Mouse (Mus musculus) liver, embryonic 13.5 days (tissue): Measurements from ENCODE around the gene Ate1. TPM values are rescaled to one million over a fixed set of nuclear protein-coding genes. Genes with fewer than 3 reads are reported as not detected.

Experiments
- ATAC-seq: fragments of 200-750 bp; cut with Nextera tagmentation; 2 replicates; pipeline ENCODE4 v1.8.0; 2017; ENCODE audit warnings: low read depth, mild to moderate bottlenecking, moderate number of reproducible peaks, moderate library complexity
- DNase-seq: peaks from one replicate; pipeline ENCODE4 v3.0.0; 2022
- H3K27ac ChIP-seq: fragments of 300-500 bp; sonication (generic); 2 replicates; pipeline ENCODE4 v1.5.1; 2015; ENCODE audit warnings: moderate library complexity, mild to moderate bottlenecking, inconsistent platforms
- H3K27me3 ChIP-seq: fragments of 300-500 bp; sonication (generic); 2 replicates; pipeline ENCODE4 v1.6.1; 2015; ENCODE audit warnings: mild to moderate bottlenecking, inconsistent platforms
- H3K36me3 ChIP-seq: fragments of 300-500 bp; sonication (generic); 2 replicates; pipeline ENCODE4 v1.6.1; 2015; ENCODE audit warnings: mild to moderate bottlenecking, inconsistent platforms
- H3K4me1 ChIP-seq: fragments of 300-500 bp; sonication (generic); replicated peaks from 2 replicates; pipeline ENCODE4 v1.6.1; 2015; ENCODE audit warnings: inconsistent platforms
- H3K4me2 ChIP-seq: fragments of 300-500 bp; sonication (generic); 2 replicates; pipeline ENCODE4 v1.6.1; 2015; ENCODE audit warnings: inconsistent platforms, mild to moderate bottlenecking, moderate library complexity
- H3K4me3 ChIP-seq: fragments of 300-500 bp; sonication (generic); replicated peaks from 2 replicates; pipeline ENCODE4 v1.5.1; 2015; ENCODE audit warnings: mild to moderate bottlenecking, inconsistent platforms
- H3K9ac ChIP-seq: fragments of 300-500 bp; sonication (generic); 2 replicates; pipeline ENCODE4 v1.6.1; 2015; ENCODE audit warnings: mild to moderate bottlenecking, inconsistent platforms
- H3K9me3 ChIP-seq: fragments of 300-500 bp; sonication (generic); replicated peaks from 2 replicates; pipeline ENCODE4 v1.6.1; 2016; ENCODE audit warnings: inconsistent platforms
- WGBS: fragments of 180-500 bp; shearing (Covaris S2); methylation state at CpG from one replicate; pipeline ENCODE4 v1.1.7; 2015; ENCODE audit not compliant: insufficient replicate concordance; 5-methylcytosine and 5-hydroxymethylcytosine counted together
- polyA plus RNA-seq: library from polyadenylated mRNA; unstranded; fragments of >200 nt; fragmentation: Nextera tagmentation; extraction: Ambion mirVana; gene quantifications from 2 replicates; pipeline ENCODE4 v1.2.1, GENCODE M21; 2015

The Ate1 gene
- polyA plus RNA-seq, 1 experiment from 2014 or later: 28.2 TPM

DNA sequence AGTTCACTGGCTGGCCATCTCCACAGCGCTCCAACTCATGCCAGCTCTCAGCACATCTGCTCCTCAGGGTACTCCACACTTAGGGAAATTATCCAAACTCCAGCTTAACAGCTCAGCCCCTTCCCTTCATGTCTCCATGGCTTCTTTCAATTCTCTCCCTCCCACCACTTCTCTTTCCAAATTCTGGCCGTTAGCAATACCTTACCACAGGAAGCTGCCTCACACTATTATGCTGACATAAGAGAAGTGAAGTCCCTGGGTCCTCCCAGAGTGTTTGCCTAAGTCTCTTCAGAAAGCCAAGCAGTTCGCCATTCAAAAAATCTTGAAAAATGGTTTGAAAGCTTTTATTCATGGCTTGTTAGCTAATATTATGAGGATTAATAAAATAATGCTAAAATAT lies 46.3 kb downstream of the Ate1 start:
- Histone ChIP-seq H3K9me3 (no peaks in the 10 kb centered on the region), H3K27ac (no peak overlapping the region)
- WGBS: 56% methylated on average over 3 of the region's 3 CpGs

DNA sequence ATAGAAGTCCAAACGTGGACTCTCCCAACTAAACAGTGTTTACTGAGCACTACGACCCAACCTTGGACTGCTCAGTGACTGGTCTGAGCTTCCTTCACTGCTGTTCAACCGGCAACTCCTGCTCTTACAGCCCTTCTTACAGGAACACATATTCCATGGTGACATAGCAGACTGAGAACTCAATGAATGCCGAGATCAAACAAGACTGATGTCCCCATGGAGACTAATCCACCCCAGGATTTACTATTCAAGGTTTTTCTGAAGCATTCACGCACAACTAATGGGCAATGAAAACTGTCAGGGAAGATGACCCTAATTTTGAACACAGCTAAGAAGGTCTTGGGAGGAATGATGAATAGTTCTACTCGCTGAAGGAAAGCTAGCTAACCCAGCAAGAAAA lies 47.5 kb downstream of the Ate1 start:
- H3K9ac ChIP-seq: no peak overlapping the region
- 79% methylated on average over 6 of the region's 6 CpGs for WGBS
- DNase-seq (no peak), ATAC-seq (no peak)
- H3K4me3 ChIP-seq: no peak overlapping the region
- no peaks in the 10 kb centered on the region for H3K9me3 ChIP-seq
- peaks cover 11% of the 10 kb centered on the region for H3K36me3 ChIP-seq
- no peak overlapping the region for H3K4me2 ChIP-seq
- no peaks in the 10 kb centered on the region for H3K27me3 ChIP-seq
- H3K27ac ChIP-seq: no peak overlapping the region
- H3K4me1 ChIP-seq: peaks cover 2% of the 10 kb centered on the region; the same call in 1 of the 2 replicates

More for the DNA sequence above, 46.3 kb downstream of the Ate1 start:
- ATAC-seq (no peak), DNase-seq (no peak)
- no peaks in the 10 kb centered on the region for H3K27me3 ChIP-seq
- H3K36me3 ChIP-seq: peaks cover 11% of the 10 kb centered on the region
- H3K4me1 ChIP-seq: no peaks in the 10 kb centered on the region
- no peak overlapping the region for H3K9ac ChIP-seq
- H3K4me3 ChIP-seq: no peak overlapping the region
- H3K4me2 ChIP-seq: no peak overlapping the region

DNA sequence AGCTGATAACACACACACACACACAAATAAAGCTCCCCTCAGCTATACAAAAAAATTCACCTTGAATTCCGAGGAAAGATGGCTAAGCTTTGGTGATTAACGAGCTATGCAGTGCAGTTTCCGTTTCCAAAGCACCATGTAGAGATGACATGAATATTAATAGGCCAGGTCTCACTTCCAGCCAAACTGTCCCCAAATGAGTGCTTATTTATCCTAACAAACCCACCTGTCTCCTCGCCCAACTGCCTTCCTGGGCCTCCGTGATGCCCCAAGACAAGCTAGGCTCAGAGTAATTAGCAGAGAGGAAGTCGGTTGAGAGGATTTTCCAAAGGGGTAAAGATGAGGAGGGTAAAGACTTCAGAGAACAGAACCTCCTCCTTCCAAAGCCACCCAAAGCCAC lies 49.1 kb downstream of the Ate1 start:
- H3K27me3 ChIP-seq: no peaks in the 10 kb centered on the region
- DNase-seq (no peak), ATAC-seq (no peak)
- H3K9ac ChIP-seq: no peak overlapping the region
- H3K36me3 ChIP-seq: peaks cover 14% of the 10 kb centered on the region
- no peak overlapping the region for H3K27ac ChIP-seq
- no peaks in the 10 kb centered on the region for H3K9me3 ChIP-seq
- H3K4me1 ChIP-seq: peaks cover 2% of the 10 kb centered on the region; the same call in 1 of the 2 replicates
- H3K4me3 ChIP-seq: no peak overlapping the region
- 72% methylated on average over 6 of the region's 6 CpGs for WGBS
- H3K4me2 ChIP-seq: no peak overlapping the region

DNA sequence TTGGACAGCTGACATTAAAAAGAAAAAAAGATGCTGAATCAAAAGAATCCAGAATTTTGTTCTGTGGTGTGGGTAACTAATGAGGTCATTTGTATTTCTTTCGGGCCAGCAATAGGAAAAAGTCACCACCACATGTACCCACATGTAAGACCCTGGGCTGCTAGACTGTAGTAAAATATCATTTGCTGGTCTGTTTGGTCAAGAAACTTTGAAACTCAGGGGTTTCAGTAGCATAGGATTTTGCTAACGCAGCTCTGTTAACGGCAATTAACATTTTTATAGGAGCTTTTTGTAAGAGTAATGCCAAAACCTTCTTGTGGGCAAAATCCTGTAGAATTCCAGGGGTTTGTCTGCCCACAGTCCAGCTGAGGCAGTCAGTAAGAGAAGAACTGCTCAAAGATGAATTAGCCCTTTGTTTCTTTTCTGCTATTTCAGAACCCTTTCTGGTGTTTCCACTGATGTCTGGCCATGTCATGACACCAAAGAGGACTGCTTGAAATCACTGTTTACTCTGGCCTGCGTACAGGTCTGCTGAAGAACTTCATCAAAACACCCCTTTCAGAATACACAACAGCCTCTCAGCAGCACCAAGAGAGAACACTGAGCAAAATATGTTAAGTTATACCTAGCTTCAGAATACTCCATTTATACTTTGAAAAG lies 64.5 kb downstream of the Ate1 start:
- ATAC-seq (no peak), DNase-seq (no peak)
- H3K4me2 ChIP-seq: no peak overlapping the region
- H3K9ac ChIP-seq: no peak overlapping the region
- H3K9me3 ChIP-seq: no peaks in the 10 kb centered on the region
- H3K36me3 ChIP-seq: peaks cover 35% of the 10 kb centered on the region
- 82% methylated on average over 4 of the region's 4 CpGs for WGBS
- H3K27me3 ChIP-seq: no peaks in the 10 kb centered on the region
- H3K4me3 ChIP-seq: no peak overlapping the region
- H3K27ac ChIP-seq: no peak overlapping the region
- no peaks in the 10 kb centered on the region for H3K4me1 ChIP-seq

DNA sequence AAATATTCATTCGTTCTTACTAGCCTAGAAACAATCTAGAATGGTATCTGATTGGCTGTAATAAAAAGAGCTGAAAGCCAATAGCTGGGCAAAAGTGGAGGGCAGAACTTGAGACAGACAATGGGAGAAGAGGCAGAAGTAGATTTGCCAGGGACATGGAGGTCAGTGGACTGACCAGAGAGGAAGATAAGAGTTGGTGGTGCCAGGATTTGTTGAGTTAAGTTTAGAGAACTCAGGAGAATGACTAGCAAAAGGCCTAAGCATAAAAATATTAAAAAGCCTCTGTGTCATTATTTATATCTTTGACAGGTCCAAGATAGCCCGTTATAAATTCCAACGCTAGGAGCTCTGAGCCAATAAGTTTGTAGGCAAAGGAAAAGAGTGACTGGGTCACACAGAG lies 65.9 kb downstream of the Ate1 start:
- Histone ChIP-seq H3K27me3 (no peaks in the 10 kb centered on the region), H3K36me3 (peaks cover 37% of the 10 kb centered on the region), H3K27ac (no peak overlapping the region), H3K9ac (no peak overlapping the region), H3K4me3 (no peak overlapping the region), H3K9me3 (no peaks in the 10 kb centered on the region), H3K4me2 (no peak overlapping the region), H3K4me1 (no peaks in the 10 kb centered on the region)
- 88% methylated on average over 3 of the region's 3 CpGs for WGBS
- DNase-seq (no peak), ATAC-seq (no peak)

DNA sequence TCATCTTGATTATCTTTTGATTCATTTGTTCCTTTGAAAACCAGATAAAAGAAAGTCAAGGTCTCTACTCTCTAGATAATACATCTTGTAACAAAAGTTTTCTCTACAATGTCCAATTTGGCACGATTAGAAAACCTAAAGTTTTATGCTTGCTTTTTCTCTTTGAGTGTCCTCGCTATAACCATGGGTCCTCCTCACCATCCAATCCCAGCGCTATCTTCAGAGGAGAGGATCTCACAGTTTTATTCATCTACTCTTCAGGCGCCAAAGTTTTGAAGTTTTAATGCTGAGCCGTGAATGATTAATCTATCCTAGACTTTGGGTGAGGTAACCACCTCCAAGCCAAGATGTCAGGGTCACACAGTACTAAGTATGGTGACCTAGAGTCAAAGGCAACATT lies 84.4 kb downstream of the Ate1 start:
- Histone ChIP-seq H3K9me3 (no peaks in the 10 kb centered on the region), H3K4me3 (no peak overlapping the region), H3K36me3 (peaks cover 5% of the 10 kb centered on the region; the same call in 1 of the 2 replicates), H3K4me1 (peaks cover 4% of the 10 kb centered on the region; the same call in 1 of the 2 replicates), H3K4me2 (no peak overlapping the region), H3K27me3 (no peaks in the 10 kb centered on the region), H3K27ac (no peak overlapping the region), H3K9ac (no peak overlapping the region)
- DNase-seq (no peak), ATAC-seq (no peak)
- WGBS: 87% methylated on average over 5 of the region's 5 CpGs

DNA sequence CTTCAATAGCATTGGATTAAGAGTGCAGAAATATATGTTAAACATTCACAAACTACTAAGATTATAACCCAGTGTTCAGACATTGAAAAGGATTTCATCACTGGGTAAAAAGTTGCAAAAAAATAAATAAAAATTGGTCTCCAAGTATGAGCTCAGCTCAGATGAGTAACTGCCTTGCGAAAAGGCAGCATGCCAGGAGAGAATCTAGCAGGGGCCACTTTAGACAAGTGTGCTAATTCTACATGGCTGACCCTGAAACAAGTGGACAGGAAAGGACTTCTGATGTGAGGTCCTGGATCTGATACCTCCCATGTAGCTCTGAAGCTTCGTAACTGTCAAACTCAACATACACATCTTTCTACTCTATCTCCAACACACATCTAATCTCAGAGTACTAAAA lies 88.0 kb downstream of the Ate1 start:
- Histone ChIP-seq H3K4me2 (no peak overlapping the region), H3K4me3 (no peak overlapping the region), H3K27me3 (no peaks in the 10 kb centered on the region), H3K27ac (no peak overlapping the region), H3K36me3 (peaks cover 2% of the 10 kb centered on the region; the same call in 1 of the 2 replicates), H3K9ac (no peak overlapping the region), H3K4me1 (peaks cover 4% of the 10 kb centered on the region; the same call in 1 of the 2 replicates), H3K9me3 (no peaks in the 10 kb centered on the region)
- DNase-seq (no peak), ATAC-seq (no peak)
- 76% methylated on average over 2 of the region's 2 CpGs for WGBS

DNA sequence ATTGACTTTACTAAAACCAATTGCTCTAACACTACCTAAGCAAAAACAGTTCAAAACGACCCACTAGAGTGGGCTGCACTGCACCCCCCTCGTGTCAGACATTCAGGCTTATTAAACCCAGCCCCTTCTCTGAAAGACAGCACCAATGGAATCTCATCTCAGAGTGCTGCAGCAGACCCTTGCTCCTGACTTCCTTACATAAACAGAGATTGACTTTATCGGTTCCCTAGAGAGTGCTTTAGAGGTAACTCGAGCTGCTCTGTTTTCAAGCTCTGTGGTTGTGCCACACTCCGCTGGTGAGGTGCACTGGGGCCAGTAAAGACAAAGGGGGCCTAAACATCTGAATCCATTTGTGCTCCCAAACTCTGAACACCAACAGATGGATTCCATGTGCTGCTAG lies 93.6 kb downstream of the Ate1 start:
- H3K27me3 ChIP-seq: no peaks in the 10 kb centered on the region
- H3K4me3 ChIP-seq: no peak overlapping the region
- WGBS: 41% methylated on average over 5 of the region's 5 CpGs
- no peak for DNase-seq
- H3K9ac ChIP-seq: no peak overlapping the region
- no peaks in the 10 kb centered on the region for H3K9me3 ChIP-seq
- no peak overlapping the region for H3K4me2 ChIP-seq
- H3K36me3 ChIP-seq: no peaks in the 10 kb centered on the region
- H3K4me1 ChIP-seq: no peaks in the 10 kb centered on the region
- H3K27ac ChIP-seq: no peak overlapping the region
- ATAC-seq: no peak

DNA sequence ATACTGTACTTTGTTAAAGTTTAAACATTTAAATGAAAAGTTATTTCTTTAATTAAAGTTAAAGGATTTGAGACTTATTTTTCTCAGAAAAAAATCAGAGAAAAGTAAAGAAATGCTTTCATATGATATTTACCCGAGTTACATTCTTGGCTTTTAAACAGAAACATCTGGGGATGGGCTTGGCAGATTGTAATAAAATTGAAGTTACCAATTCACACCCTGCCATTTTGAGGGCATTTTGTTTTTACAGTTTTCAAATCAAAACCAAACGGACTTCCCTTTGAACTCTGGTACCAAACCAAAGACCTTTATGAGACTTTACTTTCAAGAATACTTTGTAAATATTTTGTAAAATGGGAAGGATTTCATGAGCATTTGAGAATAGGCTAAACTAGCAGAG lies 94.2 kb downstream of the Ate1 start:
- Histone ChIP-seq H3K9me3 (no peaks in the 10 kb centered on the region), H3K4me3 (no peak overlapping the region), H3K9ac (no peak overlapping the region), H3K4me1 (no peaks in the 10 kb centered on the region), H3K27ac (no peak overlapping the region), H3K27me3 (no peaks in the 10 kb centered on the region), H3K4me2 (no peak overlapping the region), H3K36me3 (no peaks in the 10 kb centered on the region)
- 57% methylated on average over 2 of the region's 2 CpGs for WGBS
- ATAC-seq (no peak), DNase-seq (no peak)

DNA sequence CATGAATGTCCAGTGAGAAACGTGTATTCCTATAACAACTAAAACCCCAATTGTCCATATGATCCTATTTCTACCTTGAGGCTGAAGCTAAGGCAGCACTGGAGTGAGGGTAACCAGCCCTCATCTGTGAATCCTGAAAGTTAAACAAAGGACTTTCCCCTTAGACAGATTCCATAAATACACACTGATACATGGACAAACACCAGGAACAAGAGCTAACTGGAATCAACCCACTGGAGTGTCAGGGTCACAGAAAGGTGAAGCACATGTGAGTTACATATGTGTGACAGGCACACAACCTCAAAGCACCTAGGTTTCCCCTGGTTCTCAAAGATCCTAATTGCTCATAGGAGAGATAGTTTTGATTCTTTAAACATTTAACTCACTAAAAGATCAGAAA lies 100.2 kb downstream of the Ate1 start:
- Histone ChIP-seq H3K36me3 (no peaks in the 10 kb centered on the region), H3K4me1 (peaks cover 10% of the 10 kb centered on the region), H3K9ac (no peak overlapping the region), H3K4me2 (no peak overlapping the region), H3K27me3 (no peaks in the 10 kb centered on the region), H3K27ac (no peak overlapping the region), H3K9me3 (no peaks in the 10 kb centered on the region), H3K4me3 (no peak overlapping the region)
- DNase-seq (no peak), ATAC-seq (no peak)
- WGBS: 73% methylated on average over 1 of the region's 1 CpGs

DNA sequence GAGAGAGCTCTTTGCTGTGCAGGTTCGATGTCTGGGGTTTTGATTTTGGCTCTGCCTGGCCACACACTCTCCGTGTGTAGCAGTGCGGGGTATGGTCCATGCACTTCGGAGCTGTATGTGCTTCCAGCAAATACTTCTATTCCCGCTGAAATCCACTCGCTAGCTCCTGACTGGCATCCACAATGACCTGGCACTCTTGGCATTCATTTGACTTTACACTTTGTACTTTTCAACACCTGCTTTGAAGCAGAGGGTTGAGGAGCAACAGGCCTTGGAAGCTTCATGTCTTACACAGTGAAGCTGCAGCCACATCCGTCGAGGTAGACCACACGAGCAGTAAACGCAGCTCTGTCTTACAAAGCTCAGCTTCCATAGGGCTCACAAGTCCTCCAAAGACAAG lies 112.5 kb downstream of the Ate1 start:
- Histone ChIP-seq H3K4me3 (no peak overlapping the region), H3K4me1 (no peaks in the 10 kb centered on the region), H3K36me3 (0 out of 2 replicates have a peak, but pooled peaks cover 6% of the 10 kb centered on the region), H3K9me3 (no peaks in the 10 kb centered on the region), H3K9ac (no peak overlapping the region), H3K27ac (no peak overlapping the region), H3K4me2 (no peak overlapping the region), H3K27me3 (no peaks in the 10 kb centered on the region)
- DNase-seq (no peak), ATAC-seq (no peak)
- 79% methylated on average over 10 of the region's 10 CpGs for WGBS

DNA sequence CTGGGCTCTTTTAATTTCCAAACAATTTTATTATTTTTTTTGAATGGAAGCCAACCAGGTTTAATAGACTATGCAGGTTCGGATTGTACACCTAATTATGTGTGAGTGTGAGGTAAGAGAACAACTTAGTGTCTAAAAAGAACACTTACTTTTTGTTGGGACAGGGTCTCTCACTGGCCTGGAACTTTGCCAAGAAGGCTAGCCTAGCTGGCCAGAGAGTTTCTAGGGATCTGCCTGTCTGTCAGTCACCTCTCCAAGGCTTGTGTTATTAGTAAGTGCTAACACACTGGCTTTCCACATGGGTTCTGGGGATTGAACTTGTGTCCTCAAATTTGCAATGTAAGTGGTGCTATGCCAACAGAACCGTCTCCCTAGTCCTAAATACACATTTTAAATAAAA lies 116.8 kb downstream of the Ate1 start:
- ATAC-seq (no peak), DNase-seq (no peak)
- Histone ChIP-seq H3K9ac (no peak overlapping the region), H3K9me3 (no peaks in the 10 kb centered on the region), H3K4me1 (no peaks in the 10 kb centered on the region), H3K4me3 (no peak overlapping the region), H3K27ac (no peak overlapping the region), H3K4me2 (no peak overlapping the region), H3K36me3 (0 out of 2 replicates have a peak, but pooled peaks cover 6% of the 10 kb centered on the region), H3K27me3 (no peaks in the 10 kb centered on the region)
- WGBS: 71% methylated on average over 2 of the region's 2 CpGs
